Mouse (Mus musculus): ENCODE measurements at regions not wholly inside any gene's neighbourhood (a gene's known extent, or its start where the extent isn't known, plus 50 kb on each side); places are given as distances from the start of the nearest gene placed in this dataset.

GRCm38 (mm10) chr17:14610791-14611522 lies 83.1 kb downstream of the Thbs2 start:
- Histone ChIP-seq H3K27me3 (ENCODE audit: control insufficient read depth, insufficient read depth, low read length) (no peaks in the 10 kb centered on the region), H3K36me3 (ENCODE audit: control insufficient read depth, insufficient read depth, low read length) (no peaks in the 10 kb centered on the region), H3K4me3 (ENCODE audit: control insufficient read depth, low read depth, low read length) (no peak overlapping the region), H3K4me1 (ENCODE audit: control insufficient read depth, insufficient read depth, low read length) (no peaks in the 10 kb centered on the region), H3K27ac (ENCODE audit: control insufficient read depth, insufficient read depth, low read depth, low read length) (no peak overlapping the region)
- no peak for TF ChIP-seq CTCF (IDR thresholded peaks at IDR 0.05; ENCODE audit: control insufficient read depth, insufficient read depth, insufficient replicate concordance, low read depth, low read length)
- TF ChIP-seq POLR2A (IDR thresholded peaks at IDR 0.05; ENCODE audit: control insufficient read depth, low read depth, low read length): no peak

DNA sequence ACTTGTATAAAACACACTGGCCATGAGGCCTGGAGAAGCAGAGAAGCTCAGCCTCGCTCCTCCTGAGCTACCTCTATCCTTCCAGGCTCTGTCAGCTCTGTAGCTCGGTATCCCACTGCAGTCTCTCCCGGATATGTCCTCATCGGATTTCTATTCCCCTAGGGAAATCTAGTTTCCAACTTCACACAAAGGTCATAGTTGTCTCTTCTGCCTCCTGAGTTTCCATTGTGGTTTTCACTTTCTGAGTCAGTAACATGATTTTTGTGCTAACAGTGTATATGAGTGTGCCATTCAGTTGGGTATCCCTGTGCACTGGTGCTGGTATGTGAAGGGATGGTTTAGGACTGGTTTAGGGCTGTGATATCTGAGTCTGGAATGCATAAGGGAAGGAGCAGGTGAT lies 85.2 kb downstream of the Thbs2 start:
- H3K4me1 ChIP-seq (ENCODE audit: control insufficient read depth, insufficient read depth, low read length): no peaks in the 10 kb centered on the region
- no peak for TF ChIP-seq CTCF (IDR thresholded peaks at IDR 0.05; ENCODE audit: control insufficient read depth, insufficient read depth, insufficient replicate concordance, low read depth, low read length)
- no peak for TF ChIP-seq POLR2A (IDR thresholded peaks at IDR 0.05; ENCODE audit: control insufficient read depth, low read depth, low read length)
- no peak overlapping the region for H3K27ac ChIP-seq (ENCODE audit: control insufficient read depth, insufficient read depth, low read depth, low read length)
- H3K4me3 ChIP-seq (ENCODE audit: control insufficient read depth, low read depth, low read length): no peak overlapping the region
- H3K27me3 ChIP-seq (ENCODE audit: control insufficient read depth, insufficient read depth, low read length): no peaks in the 10 kb centered on the region
- H3K36me3 ChIP-seq (ENCODE audit: control insufficient read depth, insufficient read depth, low read length): no peaks in the 10 kb centered on the region

- no peaks in the 10 kb centered on the region for H3K36me3 ChIP-seq (ENCODE audit: control insufficient read depth, insufficient read depth, low read length)
- H3K4me3 ChIP-seq (ENCODE audit: control insufficient read depth, low read depth, low read length): no peak overlapping the region
- H3K27ac ChIP-seq (ENCODE audit: control insufficient read depth, insufficient read depth, low read depth, low read length): no peak overlapping the region
- H3K4me1 ChIP-seq (ENCODE audit: control insufficient read depth, insufficient read depth, low read length): no peaks in the 10 kb centered on the region
- TF ChIP-seq CTCF (IDR thresholded peaks at IDR 0.05; ENCODE audit: control insufficient read depth, insufficient read depth, insufficient replicate concordance, low read depth, low read length) (no peak), POLR2A (IDR thresholded peaks at IDR 0.05; ENCODE audit: control insufficient read depth, low read depth, low read length) (no peak)
- no peaks in the 10 kb centered on the region for H3K27me3 ChIP-seq (ENCODE audit: control insufficient read depth, insufficient read depth, low read length)
Observed at GRCm38 (mm10) chr17:14606356-14606989, 87.6 kb downstream of the Thbs2 start.

GRCm38 (mm10) chr17:14599681-14600080 lies 94.4 kb downstream of the Thbs2 start:
- H3K27ac ChIP-seq (ENCODE audit: control insufficient read depth, insufficient read depth, low read depth, low read length): no peak overlapping the region
- no peak overlapping the region for H3K4me3 ChIP-seq (ENCODE audit: control insufficient read depth, low read depth, low read length)
- no peaks in the 10 kb centered on the region for H3K36me3 ChIP-seq (ENCODE audit: control insufficient read depth, insufficient read depth, low read length)
- H3K4me1 ChIP-seq (ENCODE audit: control insufficient read depth, insufficient read depth, low read length): no peaks in the 10 kb centered on the region
- TF ChIP-seq POLR2A (IDR thresholded peaks at IDR 0.05; ENCODE audit: control insufficient read depth, low read depth, low read length): no peak
- no peak for TF ChIP-seq CTCF (IDR thresholded peaks at IDR 0.05; ENCODE audit: control insufficient read depth, insufficient read depth, insufficient replicate concordance, low read depth, low read length)
- no peaks in the 10 kb centered on the region for H3K27me3 ChIP-seq (ENCODE audit: control insufficient read depth, insufficient read depth, low read length)

DNA sequence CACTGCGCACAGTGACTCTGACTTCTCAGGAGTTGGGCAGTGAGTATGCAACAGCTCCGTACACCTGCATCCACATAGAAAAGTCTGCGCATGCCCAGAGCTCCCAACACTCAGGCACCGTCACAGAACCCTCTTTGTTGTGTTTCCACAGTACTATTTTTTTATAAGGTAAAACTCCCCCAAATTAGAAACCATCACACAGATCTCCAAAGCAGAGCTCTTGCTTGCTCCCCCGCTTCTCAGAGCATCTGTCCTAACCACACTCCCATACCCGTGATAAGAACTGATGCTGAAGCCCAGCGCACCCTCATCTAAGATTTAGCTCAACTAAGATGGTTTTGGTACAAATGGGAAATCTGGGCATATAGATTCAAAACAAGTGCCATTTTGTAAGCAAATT lies 97.6 kb downstream of the Thbs2 start:
- Histone ChIP-seq H3K4me1 (ENCODE audit: control insufficient read depth, insufficient read depth, low read length) (no peaks in the 10 kb centered on the region), H3K36me3 (ENCODE audit: control insufficient read depth, insufficient read depth, low read length) (no peaks in the 10 kb centered on the region), H3K27me3 (ENCODE audit: control insufficient read depth, insufficient read depth, low read length) (no peaks in the 10 kb centered on the region), H3K4me3 (ENCODE audit: control insufficient read depth, low read depth, low read length) (no peak overlapping the region), H3K27ac (ENCODE audit: control insufficient read depth, insufficient read depth, low read depth, low read length) (no peak overlapping the region)
- TF ChIP-seq POLR2A (IDR thresholded peaks at IDR 0.05; ENCODE audit: control insufficient read depth, low read depth, low read length): no peak
- no peak for TF ChIP-seq CTCF (IDR thresholded peaks at IDR 0.05; ENCODE audit: control insufficient read depth, insufficient read depth, insufficient replicate concordance, low read depth, low read length)

- Histone ChIP-seq H3K36me3 (ENCODE audit: control insufficient read depth, insufficient read depth, low read length) (no peaks in the 10 kb centered on the region), H3K4me3 (ENCODE audit: control insufficient read depth, low read depth, low read length) (no peak overlapping the region), H3K27ac (ENCODE audit: control insufficient read depth, insufficient read depth, low read depth, low read length) (no peak overlapping the region), H3K4me1 (ENCODE audit: control insufficient read depth, insufficient read depth, low read length) (no peaks in the 10 kb centered on the region), H3K27me3 (ENCODE audit: control insufficient read depth, insufficient read depth, low read length) (no peaks in the 10 kb centered on the region)
- TF ChIP-seq CTCF (IDR thresholded peaks at IDR 0.05; ENCODE audit: control insufficient read depth, insufficient read depth, insufficient replicate concordance, low read depth, low read length): no peak
- no peak for TF ChIP-seq POLR2A (IDR thresholded peaks at IDR 0.05; ENCODE audit: control insufficient read depth, low read depth, low read length)
Observed at GRCm38 (mm10) chr17:14595525-14595924, 98.5 kb downstream of the Thbs2 start.

DNA sequence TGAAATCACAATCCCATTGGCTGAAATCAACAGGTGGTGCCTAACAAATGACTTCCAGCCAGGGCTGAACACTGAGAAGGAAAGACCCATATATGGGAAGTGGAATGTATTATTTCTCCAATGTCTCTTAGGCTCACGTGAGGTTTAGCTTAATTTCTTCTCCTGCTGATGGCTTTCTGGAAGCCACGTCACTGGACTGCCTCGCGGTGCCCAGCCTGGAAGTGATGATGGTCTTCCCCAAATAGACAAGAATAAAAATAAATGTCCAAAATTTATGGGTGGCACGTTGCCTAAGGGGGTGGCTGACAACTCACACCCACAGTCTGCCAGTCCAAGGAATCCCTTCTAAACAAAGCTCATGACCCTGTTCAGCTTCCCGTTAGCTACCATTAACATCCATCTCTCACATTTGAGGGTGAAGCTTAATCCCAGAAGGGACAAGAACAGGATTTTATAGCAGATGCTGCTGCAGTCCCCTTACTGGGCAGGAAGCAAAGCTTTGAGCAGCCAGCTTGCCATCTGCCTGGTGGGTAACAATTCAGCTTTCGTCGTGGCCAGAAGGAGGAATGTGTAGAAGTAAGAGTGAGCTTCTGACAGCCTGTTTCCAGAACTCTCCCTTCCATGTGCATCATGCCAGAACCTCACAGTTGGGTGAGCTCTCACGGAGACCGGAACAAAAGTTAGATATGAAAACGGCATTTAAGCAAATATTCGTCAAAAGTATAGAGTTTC lies 105.8 kb downstream of the Thbs2 start:
- TF ChIP-seq CTCF (IDR thresholded peaks at IDR 0.05; ENCODE audit: control insufficient read depth, insufficient read depth, insufficient replicate concordance, low read depth, low read length): no peak
- TF ChIP-seq POLR2A (IDR thresholded peaks at IDR 0.05; ENCODE audit: control insufficient read depth, low read depth, low read length): no peak
- no peaks in the 10 kb centered on the region for H3K27me3 ChIP-seq (ENCODE audit: control insufficient read depth, insufficient read depth, low read length)
- H3K36me3 ChIP-seq (ENCODE audit: control insufficient read depth, insufficient read depth, low read length): no peaks in the 10 kb centered on the region
- H3K4me3 ChIP-seq (ENCODE audit: control insufficient read depth, low read depth, low read length): no peak overlapping the region
- H3K27ac ChIP-seq (ENCODE audit: control insufficient read depth, insufficient read depth, low read depth, low read length): no peak overlapping the region
- H3K4me1 ChIP-seq (ENCODE audit: control insufficient read depth, insufficient read depth, low read length): no peaks in the 10 kb centered on the region
